Mouse (Mus musculus): Measurements from ENCODE around the gene Nemp1. TPM values are rescaled to one million over a fixed set of nuclear protein-coding genes. Genes with fewer than 3 reads are reported as not detected.

Gene Nemp1
- polyA plus RNA-seq, 3 experiments from 2014 or later = 3.7 to 5.9 (median 5.7) TPM

DNA sequence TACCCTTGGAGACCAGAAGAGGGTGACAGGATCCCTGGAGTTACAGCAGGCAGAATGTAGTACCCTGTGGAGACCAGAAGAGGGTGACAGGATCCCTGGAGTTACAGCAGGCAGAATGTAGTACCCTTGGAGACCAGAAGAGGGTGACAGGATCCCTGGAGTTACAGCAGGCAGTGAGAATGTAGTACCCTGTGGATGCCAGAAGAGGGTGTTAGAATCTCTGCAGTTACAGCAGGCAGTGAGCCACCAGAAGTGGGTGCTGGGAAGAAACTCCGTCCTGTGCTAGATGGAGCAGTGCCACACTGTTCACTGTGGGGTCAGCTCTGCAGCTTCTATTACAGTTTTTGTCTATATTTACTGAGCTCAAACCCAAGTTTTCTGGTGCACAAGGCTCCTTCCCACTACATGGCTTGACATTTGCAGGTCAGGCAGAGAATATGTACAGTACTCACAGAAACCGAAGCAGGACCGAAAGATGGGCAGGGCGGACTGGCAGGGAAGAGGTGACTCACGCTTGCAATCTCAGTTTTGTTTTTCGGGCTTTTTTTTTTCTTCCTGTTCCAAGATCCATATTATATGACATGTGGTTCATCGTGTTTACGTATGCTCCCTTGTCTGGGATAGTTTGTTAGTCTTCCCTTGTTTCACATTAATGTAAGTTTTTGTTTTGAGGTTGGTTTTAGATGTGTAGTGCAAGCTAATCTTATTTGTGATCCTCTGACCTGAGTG lies 8.3 kb downstream of the Nemp1 start:
- peak; percentile 37 for ATAC-seq

DNA sequence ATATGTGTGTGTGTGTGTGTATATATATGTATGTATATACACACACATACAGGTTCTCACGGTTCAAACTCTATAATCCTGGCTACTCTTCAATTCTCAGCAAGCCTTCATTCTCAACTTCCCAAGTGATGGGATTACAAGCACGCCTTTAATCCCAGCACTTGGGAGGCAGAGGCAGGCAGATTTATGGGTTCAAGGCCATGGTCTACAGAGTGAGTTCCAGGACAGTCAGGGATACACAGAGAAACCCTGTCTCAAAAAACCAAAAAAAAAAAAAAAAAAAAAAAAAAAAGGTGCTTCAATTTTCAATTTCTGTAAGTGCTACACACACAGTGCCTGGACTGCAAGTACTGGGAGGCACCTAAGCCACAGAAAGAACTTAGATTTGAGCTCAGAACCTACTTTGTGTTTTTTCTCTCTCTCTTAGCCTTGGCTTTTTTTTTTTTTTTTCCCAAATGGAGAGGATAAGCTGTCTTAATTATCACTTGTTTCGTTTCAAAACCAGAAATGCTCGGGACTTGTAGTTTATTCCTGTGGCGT lies 9.2 kb downstream of the Nemp1 start:
- no peak for ATAC-seq

DNA sequence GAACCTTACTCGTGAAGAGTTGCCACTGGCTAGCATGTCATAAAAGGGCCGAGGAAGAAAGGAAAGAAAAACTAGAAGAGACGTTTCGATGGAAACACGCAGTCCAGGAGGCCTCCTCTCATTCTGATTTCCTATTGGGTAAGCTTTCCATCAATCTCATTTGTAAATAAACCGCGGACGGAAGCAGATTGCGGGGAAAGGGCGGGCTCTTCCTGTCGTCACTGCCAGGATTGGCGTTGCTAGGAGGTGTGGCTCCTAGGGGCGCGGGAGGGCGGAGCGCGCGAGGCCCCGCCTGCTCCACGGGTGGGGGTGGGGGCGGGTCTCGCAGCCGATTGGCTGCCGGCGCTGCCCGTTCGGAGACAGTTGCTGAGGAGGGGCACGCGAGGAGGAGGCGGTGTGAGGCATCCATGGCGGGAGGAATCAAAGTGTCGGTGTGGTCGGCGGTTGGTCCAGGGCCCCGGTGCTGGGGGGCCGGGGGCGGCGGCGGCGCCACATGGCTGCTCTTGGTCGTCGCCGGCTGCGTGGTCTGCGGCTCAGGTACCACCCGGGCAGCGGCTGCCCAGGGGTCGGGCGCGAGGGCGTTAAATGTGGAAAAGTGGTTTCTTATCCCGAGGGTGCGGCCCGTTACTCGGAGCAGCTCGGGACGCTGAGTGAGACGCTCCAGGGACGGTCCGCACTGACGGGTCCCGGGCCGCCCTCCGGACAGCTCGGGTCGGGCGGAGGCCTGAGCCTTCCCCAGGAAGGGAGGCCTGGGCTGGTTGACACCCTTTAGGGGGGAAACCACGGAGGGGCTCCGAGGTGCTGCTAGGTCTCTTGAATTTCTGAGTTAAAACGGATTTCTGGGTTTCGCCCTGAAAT lies 10.2 kb downstream of the Nemp1 start:
- peak; percentile 93 for ATAC-seq

DNA sequence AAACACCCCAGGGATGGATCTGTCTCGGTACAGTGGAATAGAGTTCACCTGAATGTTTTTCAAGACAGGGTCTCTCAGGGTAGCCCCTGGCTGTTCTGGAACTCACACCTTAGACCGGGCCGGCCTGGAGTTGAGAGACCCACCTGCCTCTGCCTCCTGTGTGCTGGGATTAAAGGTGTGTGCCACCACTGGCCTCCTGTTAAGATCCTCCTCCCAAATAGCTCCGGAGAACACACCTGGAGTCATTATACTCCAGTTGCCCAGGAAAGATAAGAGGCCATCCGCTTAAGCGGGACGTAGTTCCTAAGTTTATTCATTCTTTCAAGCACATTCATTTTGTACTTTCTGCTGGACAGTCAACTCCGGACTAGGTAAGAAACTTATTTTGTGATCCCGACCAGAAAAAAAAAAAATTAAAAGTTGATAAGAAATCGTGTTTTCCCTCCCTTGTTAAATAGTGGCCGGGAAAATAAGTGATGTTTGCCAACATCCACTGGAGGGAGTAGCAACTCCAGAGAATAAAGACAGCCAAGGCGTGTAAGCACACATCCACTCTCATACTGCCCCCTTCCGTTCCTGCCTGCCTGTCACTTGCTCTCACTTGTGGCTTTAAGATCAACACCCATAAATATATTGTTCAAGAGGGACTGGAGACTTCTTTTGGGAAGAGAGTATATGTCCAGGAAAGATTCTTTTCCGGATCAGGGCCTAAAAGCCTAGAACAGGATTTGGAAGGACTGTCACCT lies 11.1 kb downstream of the Nemp1 start:
- peak; percentile 29 for ATAC-seq

DNA sequence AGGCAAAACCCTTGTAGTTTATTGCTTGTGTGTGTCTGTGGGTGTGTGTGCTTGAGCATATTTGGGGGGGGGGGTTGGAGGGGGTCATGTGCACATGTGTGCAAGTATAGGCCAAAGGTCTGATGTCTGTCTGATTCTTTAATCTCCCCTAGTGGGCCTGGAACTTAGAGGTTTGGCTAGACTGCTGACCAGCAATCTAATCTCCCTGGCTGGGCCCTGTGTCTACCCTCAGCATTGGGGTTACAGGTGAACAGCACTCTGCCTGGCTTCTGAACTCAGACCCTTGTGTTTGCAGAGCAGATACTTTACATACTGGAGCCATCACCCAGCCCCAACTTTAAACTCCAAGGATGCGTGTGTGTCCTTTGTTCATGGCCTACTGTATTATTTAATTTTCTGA lies 12.5 kb downstream of the Nemp1 start:
- ATAC-seq = no peak

DNA sequence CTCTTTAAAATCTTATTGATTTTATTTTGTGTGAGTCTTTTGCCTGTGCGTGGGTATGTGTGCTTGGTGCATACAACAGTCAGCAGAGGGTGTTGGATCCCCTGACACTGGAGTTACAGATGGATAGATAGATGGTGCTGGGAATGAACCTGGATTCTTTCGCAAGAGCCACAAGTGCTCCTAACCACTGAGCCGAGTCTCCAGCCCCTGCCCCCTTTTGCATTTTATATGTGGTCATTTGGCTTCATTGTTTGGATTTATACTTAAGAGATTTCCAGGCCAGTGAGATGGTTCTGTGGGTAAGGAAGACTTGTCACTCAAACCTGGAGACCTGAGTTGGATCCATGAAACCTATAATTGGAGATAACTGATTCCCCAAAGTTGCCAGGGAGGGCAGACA lies 13.2 kb downstream of the Nemp1 start:
- no peak for ATAC-seq

DNA sequence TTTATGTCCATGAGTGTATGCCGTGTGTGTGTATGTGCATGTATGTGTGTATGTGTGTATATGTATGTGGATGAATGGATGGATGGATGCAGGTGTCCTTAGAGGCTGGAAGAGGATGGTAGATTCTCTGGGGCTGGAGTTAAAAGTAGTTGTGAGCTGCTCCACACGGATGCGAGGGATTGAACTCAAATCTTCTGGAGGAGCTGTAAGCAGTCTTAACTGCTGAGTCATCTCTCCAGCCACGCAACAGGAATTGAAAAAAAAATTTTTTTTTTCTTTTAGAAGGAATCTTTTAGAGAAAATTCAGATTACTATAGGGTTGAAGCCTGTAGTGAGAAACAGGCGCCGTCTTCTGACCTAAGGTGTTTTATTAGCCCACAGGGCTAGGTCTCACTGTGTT lies 16.2 kb downstream of the Nemp1 start:
- ATAC-seq = no peak

DNA sequence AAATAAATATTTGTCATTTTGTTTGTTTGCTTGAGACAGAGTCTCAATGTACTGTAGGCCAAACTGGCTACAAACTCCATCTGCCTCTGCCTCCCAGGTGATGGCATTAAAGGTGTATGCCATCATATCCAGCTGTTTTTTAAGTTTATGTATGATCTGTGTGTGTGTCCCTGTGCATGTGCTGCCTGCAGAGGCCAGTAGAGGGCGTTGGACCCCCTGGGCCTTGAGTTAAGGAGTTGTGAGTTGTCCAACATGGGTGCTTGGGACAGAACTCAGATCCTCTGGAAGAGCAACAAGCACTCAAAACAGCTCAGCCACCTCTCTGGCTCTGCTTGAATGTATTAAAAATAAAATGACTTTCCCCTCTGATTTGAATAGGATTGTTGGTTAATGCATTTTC lies 24.4 kb downstream of the Nemp1 start:
- ATAC-seq = no peak

DNA sequence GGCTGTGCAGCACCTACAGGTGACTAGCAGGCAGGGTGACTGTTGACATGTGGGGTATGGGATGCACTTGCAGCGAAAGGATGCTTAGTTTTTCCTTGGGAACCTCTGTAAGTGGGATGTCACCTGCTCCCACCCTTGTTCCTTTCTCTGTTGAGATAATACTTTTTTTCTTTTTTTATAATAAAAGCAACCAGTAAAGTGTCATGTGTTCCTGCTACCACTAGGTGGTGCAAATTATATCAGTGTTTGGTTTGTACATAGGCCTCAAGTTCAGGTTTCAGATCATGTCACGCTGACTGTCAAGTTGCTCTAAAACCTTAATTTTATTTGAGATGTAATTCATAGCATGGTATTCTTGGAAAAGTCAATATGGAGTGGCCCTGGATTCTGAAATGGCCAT lies 27.9 kb downstream of the Nemp1 start:
- no peak for ATAC-seq

DNA sequence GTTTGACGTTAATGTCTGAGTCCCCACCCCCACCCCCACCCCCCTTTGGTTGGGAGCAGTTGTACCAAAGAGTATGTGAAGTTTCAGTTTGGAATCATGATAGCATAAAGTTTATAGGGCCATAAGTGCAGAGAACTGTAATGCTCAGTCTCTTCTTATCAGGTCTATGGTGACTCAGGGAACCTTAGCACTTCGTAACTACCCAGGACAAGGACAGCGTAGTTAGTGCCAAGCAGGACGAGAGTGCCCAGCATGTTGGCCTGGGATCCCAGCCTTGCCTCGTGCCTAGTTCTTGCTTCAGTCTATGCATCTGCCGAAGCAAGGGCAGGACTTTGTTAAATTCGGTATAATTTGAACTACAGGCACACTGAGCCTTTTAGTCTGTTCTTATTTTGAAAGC lies 29.1 kb downstream of the Nemp1 start:
- ATAC-seq = no peak

DNA sequence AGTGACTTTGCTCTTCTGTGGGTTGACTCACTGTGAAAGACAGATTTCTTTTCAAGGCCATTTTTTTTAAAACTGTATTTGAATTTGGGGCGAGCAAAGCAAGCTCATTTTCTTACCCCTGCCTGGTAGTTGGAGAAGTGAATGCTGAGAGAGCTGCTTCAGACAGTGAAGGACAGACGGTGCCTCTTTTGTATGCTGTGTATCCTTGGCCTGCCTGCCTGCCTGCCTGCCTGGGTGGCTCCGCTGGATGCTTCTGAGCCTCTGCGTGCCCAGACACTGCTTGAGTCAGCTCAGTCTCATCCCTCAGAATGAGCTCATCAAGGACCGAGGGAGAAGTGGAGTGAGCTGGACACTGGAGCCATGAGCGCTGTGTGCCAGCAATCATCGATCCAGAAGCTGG lies 32.3 kb downstream of the Nemp1 start:
- ATAC-seq = no peak

DNA sequence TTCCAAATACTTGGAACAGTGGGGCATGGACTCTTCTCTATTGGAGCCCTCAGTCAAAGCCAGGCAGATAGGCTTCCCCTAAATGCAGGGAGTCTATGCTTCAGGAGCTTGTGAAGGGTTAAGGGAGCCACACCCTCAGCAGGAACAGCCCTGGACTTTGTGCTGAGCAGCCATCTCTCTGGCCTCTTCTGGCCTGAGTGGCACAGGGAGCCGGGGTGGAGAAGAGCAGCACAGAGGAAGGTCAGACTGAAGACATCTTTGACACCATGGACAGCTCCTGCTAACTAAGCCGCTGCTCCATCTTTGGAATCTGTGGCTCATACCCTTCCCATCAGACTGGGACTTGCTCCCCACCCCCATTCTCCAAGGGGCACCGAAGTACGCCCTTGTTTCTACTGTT lies 36.6 kb downstream of the Nemp1 start:
- no peak for ATAC-seq

DNA sequence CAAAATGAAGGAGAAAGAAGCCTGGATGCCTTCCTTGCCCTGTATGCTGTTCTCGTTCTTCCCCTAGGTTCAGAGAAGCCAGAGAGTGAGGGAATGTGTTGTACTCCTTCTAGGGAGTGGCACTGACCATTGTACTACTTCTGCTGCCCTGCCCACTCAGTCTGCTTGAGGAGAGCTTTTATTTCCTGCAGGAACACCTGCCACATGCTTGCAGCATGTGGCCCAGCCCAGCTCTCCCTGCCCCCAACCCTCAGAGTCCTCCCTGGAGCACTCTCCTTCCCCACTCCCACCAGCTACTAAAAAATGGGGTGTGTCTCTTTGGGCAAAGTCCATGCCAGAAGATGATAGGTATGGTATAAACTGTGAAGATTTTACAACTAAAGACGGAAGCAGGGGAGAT lies 37.6 kb downstream of the Nemp1 start:
- no peak for ATAC-seq

DNA sequence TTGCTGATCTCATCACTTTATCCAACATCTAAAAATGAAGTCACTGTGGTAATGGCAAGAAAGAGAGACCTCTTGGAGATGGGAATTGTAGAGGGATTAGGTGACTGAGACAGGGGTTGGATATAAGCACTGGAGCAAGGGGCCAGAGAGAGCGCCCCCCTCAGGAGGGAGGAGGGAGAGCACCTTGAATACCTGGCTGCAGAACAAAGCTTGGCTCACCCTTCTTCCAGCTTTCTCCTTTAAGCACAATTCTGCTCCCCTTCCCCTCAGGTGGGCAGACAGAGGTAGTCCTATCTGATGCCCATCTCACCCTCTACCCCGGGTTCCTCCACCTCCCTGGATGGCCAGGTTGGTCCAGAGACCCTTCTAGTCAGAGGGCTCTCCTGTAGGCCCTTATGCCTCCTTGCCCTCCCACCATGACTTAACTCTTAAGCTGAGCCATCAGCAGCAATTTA lies 38.1 kb downstream of the Nemp1 start, which contains the start of gene Myo1a:
TSS of gene Myo1a (plus strand) at position 405 of the 455 bp plus-strand sequence.
- no peak for ATAC-seq

DNA sequence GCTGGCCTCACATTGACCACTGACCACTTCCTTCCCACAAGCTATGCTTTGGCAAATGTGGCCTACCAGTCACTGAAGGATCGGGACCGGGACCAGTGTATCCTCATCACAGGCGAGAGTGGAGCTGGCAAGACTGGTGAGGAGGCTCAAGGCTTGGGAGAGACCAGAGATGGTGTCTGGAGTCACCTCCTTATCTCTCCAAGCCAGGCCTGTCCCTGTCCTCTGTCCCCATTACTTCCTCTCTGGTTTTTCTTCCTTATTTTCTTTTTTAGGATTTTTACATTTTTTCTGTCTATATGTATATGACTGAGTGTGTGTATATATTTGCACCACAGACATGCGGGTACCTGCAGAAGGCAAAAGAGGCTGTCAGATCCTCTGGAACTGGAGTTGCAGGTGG lies 39.1 kb downstream of the Nemp1 start:
- no peak for ATAC-seq

DNA sequence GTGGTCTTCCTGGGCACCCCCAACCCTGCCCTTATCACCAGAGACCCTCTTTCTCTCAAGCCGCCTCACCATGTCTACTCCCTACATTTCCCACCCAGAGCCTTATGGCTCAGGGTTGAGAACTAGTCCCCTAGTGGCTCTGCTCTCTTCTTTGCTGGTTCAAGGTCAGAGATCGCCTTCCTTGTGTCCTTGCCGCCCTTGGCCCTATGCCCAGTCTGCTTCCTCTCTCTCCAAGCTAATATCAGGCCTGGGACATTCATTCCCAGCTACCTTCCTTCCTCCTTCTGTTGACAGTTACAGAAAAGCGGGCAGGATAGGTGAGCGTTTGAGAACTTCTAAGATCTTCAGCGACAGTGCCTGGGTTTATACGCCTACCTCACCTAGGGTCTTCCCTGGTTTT lies 41.0 kb downstream of the Nemp1 start:
- no peak for ATAC-seq

DNA sequence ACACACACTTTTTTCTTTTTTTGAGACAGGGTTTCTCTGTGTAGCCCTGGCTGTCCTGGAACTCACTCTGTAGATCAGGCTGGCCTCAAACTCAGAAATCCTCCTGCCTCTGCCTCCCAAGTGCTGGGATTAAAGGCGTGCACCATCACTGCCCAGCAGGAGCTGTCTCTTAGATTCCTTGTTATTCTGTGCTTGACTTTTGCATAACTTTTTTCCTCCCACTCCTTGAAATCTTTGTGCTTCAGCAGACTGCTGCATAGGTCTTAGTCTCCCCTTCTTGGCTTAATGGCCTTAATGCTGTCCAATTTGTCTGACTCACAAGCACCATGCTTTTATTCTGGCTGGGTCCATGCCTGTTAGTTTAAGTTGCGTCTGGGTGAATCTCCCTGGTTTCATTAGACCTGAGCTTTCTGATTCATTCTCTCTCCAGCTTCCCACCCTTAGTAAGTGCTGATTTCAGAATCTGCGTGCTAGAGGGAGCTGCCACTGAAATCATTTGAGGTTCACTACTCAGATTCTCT lies 42.2 kb downstream of the Nemp1 start:
- ATAC-seq = no peak

DNA sequence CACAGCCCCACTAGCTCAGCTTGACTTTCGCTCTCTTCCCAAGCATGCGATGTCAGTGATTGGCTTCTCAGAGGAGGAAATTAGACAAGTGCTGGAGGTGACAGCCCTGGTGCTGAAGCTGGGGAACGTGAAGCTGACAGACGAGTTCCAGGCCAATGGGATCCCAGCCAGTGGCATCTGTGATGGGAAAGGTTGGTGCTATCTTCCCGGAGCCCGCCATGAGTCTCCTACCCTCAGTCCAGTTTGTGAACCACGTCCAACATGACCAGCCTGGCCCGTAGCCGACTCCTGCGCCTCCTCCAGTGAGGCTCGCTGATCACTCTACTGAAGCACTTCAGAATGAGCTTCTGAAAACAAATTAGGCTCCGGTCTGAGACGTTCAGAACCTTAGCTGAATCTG lies 43.6 kb downstream of the Nemp1 start:
- no peak for ATAC-seq

DNA sequence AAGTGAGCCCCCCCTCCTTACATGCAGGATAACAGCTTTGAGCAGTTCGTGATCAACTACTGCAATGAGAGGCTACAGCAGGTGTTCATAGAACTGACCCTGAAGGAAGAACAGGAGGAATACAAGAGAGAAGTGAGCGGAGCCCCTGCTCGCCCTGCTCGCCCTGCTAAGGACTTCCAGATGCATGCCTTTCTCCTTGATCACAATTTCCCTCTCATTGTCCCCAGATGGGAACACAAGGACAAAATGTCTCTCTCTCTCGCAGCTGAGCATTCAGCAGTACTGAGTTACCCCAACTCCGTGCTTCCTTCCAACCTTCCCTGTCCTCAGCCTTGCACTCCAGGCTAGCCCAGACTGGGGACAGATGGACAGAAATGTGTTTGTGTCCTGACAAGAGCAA lies 46.0 kb downstream of the Nemp1 start:
- ATAC-seq = no peak

DNA sequence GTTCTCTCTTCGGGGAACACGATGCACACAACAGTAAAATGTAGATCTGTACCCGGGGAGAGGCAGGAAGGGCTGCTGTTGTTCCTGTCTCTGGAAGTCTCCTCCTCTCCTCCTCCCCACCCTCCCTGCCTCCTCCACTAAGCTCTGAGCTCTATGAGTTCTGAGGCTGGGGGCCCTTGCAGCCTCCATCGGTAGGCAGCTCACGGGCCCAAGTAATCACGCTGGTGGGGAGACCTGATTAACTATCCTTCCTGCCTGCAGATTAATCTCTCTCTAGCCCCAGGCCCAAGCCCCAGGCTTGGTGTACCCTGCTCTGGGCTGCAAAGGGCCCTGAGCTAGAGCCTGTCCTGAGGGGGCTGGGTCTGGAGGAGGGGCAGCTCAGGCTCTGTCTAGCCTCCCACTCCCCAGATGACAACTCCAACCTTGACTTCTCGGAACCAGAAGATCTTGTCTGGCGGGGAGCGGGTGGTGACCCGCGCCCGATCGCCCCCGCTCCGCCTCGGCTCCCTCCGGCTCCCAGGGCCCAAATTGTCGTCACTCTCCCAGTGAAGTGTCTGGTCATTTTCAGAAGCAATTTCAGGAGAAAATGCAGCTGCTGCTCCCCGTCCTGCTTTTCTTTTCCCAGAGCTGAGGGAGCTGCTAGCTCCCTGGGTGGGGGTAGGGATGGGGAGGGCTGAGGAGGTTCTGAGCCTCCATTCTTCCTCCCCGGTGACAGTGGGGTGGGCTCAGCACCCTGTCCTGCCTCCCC lies 55.1 kb downstream of the Nemp1 start:
- no peak for ATAC-seq

DNA sequence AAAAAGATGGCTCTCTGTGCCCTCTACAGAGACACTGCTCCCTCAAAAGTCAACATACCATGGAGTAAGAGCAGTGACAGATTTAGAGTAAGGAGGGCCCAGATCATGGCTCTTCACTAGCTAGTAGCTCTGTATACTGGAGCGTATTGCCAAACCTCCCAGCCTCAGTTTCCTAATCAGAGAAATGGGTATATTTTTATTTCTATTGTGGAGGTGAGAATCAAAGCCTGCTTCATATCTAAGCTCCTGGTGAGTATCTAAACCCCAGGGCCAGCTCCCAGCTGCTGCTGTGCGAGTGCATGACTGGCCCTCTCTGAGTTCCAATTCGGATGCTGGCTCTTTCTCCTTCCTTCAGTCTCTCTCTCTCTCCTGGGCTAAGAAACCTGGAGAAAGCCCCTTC lies 57.5 kb downstream of the Nemp1 start, which contains the start of gene Tac2:
TSS of gene Tac2 (plus strand) at position 301 of the 400 bp plus-strand sequence.
- no peak for ATAC-seq

DNA sequence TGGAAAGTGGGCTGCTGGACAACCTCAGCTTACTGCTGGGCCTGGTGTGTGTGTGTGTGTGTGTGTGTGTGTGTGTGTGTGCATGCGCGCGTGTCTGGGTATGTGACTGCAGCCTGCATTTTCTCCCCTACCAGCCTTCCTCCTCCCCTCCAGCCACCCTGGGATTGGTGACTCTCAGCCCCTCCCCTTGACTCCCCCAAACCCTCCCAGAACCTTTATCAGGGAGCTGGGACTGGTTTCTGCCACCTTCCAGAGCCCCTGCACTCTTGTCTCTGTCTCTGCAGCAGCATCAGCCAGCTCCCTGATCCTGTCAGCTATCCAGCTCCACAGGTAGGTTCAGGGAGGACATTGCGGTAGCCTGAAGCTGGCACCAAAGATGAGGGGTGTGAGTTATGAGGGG lies 58.4 kb downstream of the Nemp1 start:
- no peak for ATAC-seq
